Mouse (Mus musculus) thymus, postnatal 14 days (tissue): Measurements from ENCODE around the gene Ciapin1.

ENCODE experiments used
- DNase-seq: peaks from one replicate; pipeline ENCODE4 v3.0.0; 2021

Gene Ciapin1

DNA sequence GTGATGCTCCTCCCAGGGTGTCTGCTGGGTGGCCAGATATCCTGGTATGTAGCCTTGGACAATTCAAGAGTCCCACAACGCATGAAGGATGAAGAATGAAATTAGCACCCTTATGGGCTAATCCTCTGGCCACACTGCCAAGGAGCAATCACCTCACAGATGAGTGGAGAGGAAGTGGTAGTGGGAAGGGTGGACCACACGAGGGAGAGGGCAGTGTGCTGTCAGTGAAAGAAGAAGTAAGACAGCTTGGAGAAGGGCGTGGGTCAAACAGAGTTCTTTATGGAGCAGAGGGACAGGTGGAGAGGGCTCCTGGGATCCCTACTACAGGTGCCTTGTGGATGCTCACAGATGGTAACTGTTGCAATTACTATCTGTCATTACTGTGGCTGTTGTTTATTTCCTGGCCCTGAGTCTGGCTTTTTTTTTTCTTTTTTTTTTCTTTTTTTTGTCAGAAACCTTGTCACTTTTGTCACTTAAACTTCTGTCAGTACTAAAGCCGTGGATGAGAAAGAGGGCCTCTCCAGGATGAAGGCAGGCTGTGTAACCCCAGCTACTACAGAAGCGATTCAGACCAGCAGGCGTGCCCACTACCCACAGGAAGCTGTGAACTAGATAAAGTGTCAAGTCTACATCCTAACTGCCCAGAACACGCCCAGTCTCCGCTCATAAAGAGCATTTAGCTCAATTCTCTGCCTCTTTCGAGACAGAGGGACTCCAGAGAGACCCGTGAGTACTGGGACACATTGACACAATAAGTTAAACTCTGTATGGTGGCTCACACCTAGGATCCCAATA, 33.4 kb downstream of the Ciapin1 start:
- DNase-seq: no peak

DNA sequence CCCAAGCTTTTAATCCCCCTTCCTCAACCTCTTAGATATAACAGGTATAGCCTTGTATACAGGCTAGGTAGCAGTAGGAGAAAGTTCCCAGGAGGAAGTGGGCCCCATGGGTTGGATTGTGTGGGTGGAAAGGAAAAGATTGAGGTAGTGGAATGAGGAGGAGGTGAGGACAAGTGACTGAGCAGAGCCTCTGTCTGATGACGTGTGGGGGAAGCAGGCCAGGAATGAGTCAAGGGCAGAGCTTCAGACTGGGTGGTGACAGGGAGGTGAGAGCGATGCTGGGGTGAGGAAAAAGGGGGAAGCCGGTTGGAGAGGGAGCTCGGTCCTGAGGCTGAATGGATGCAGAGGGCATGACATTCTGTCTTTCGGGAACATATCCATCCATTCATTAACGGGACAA, 34.6 kb downstream of the Ciapin1 start:
- no peak for DNase-seq

DNA sequence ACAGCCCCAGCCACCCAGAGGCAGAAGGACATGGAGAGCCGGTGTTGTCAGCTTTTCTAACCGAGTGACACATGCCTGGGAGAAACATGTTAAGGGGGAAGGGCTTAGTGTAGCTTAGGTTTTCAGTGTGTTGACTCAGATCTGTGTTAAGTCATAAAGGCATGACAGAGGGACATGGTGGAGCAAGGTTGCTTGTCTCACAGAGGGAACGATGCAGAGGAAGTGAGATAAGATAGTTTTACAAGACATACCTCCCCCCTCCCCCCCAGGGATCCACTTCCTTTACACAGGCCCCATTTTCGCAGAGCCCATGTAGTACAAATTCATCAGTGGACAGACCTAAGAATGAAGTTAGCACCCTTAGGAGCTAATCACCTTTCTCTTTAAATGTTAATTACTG, 35.8 kb downstream of the Ciapin1 start:
- no peak for DNase-seq

DNA sequence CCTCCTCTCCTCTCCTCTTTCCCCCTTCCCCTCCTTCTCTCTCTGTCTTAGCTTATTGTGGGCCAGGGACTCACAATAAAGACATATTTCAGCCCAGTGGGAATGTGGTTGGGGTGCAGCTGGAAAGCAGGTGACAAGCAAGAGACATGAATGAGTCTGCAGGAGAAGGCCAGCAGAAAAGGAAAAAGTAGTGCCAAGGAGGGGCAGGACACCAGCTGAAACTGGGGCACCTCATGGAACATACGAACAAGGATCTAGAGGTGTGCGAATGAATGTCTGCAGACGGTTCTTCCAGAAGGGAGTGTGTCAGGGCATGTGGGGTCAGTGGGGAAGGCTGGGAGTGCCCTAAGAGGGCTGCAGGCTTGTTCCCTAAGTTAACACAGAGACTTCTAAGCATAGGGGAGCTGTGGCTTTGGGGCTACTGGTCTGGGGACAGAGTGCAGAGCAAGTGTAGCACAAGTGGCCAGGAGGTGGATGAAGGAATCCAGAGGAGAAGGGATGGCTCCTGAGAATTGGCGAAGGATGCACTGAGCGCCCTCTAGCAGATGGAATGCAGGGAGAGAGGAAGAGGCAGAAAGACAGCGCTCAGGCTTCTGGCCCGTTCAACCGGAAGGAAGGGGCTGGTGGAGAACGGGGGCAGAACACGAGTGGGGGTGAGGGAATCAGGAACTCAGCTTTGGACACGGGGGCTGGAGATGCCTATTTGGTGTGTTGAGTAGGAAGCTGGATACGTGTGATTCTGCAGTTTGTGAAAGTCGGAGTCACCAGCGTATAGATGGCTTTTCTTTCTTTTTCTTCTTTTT, 36.7 kb downstream of the Ciapin1 start:
- no peak for DNase-seq

DNA sequence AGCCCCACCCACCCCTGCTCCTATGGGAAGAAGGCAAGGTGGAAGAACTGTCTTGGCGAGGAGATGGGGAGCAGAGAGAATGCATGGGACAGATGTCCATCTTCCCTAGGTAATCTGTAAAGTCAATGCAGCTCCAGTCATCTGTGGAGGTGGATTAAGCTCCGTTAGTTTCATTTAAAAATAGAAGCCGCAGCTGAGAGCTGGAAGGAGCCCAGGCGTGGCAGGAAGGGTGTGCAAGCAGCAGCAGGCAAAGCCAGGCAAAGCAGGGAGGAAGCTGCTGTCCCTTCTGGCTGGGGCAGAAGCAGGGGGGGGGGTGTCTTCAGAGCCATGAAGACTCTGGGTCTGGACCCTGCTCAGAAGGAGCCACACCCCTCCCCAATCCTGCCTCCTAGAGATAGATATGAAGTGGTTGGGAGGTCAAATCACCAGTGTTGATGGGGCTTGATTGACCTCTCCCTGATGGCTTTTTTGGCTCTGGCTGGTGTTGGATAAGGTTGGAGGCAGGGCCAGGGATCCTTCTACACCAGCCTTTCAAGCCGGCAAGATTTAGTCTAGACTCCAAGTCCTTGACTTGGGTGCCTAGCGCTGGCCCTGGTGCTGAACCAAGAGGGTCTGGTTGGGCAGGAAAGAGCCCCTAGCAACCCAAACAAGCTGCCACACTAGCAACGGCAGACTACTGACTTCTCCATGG, 37.7 kb downstream of the Ciapin1 start:
- peak; percentile 26 for DNase-seq

DNA sequence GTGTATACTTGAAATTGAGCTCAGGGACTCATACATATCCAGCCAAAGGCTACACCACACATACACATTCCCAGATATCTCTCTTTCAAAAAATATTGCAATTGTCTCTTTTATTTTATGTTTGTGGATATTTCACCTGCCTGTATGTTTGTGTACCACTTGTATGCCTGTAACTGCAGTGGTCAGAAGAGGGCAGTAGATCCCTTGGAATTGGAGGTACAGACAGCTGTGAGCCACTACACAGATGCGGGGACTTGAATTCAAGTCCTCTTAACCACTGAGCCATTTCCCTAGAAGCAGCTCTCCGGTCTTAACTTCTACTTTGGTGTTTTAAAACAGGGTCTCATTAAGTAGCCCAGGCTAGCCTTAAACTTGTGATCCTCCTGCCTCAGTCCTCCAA, 43.4 kb downstream of the Ciapin1 start:
- DNase-seq: no peak

DNA sequence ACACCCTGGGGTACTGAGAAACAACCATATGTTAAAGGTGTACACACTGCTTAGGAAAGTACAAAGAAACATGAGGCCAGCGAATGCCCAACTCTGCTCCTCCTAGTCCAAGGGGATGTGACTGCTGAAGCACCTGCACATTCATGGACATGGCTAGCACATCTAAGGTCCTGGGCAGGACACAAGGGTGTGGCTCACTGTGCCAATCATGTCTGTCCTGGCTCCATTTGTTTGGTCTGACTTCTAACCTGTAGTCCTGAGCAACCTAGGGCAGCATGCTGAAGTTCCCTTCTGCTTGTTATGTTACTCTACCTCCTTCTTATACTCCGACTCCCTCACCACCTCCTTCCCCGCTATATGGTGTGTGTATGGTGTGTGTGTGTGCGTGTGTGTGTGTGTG, 43.8 kb downstream of the Ciapin1 start:
- DNase-seq: no peak

DNA sequence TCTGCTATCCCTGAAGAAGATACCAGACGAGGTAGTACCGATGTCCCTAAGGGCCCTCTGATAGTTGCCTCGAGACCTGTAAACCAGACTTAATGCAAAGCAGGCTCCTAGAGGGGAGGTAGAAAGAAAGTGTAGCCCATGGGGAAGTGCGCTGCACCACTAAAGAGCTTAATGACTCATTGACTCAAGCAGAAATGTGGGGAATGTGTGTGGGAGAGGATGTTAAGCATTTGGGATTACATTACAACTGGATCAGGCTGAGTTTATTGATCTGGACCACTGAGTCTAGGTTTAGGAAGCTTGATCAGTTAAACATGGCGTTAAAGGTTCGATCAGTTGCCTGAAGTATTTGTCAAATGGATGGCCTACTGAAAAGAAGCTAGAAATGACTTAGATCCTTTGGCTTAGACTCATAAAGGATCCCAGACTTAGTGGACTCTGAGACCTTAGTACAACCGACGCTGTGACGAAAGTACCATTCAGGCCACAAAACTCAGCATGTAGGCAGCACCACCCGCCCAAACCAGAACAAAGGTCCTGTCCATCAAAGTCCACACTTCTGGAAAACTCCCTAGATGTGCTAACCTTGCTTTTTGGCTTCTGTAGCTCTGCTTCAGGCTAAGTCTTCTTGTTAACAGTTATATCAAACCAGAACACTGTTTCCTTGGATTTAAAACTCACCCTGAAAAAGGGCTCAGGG, 48.8 kb downstream of the Ciapin1 start:
- DNase-seq: no peak

DNA sequence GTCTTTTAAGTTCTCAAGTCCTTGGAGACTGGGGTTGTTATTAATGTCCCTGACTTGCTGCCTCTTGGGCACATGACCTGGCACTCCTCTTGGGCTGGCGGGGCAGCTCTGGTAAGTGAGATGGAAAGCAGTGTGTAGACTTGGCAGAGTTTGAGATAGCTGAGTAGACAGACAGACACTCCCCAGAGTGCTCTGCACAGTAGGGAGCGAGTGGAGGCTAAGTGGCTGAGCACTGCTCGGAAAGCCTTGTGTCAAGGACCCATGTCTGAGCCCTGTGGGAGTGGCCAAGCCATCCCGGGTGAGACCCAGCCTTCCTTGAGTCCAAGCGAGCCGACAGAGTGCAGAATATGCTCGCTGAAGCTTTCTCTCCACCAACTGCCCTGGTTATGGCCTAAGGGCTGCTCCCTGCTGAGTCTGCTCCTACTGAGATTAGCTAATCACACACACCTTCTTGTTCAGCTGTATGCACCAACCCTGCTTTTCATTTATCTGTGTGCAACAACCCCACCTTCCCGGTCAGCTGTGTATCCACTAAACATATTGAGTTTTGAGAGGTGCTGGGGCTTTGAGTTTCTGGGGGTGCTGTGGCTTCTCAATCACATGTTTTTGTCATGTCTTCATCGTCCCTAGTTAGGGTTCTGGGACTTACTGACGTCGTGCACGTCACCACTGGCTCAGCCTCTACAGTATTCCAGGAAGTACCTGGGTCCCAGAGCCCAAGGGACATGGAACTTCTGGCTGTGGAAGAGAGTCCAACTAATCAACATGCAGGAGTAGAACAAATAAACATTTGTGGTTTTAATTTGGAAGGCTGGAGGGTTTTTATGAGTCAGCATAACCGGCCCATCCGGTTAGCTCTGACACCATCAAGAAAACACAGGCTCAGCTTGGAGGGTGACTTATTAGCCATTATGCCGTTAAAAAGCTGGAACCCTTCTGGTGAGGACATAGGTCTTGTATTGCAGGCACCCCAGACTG, 50.3 kb downstream of the Ciapin1 start:
- DNase-seq: no peak

DNA sequence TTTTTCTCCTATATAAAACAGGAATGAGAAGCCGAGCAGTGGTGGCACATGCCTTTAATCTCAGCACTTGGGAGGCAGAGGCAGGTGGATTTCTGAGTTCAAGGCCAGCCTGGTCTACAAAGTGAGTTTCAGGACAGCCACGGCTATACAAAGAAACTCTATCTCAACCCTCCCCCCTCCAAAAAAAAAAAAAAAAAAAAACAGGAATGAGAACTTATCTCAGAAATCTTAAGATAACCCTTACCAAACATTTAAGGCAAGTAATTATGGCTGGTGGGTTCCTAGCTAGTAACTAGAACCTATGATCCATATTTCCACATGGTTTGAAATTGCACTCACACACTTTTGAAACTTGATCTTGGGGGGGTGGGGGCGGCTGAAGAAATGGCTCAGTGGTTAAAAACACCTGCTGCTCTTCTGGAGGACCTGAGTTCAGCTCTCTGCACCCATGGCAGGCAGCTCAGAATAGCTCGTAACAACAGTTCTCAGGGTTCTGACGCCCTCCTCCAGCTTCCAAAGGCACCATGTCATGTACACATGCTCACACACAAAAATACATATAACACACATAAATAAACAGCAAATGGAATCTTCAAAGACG, 52.1 kb downstream of the Ciapin1 start:
- DNase-seq: no peak

DNA sequence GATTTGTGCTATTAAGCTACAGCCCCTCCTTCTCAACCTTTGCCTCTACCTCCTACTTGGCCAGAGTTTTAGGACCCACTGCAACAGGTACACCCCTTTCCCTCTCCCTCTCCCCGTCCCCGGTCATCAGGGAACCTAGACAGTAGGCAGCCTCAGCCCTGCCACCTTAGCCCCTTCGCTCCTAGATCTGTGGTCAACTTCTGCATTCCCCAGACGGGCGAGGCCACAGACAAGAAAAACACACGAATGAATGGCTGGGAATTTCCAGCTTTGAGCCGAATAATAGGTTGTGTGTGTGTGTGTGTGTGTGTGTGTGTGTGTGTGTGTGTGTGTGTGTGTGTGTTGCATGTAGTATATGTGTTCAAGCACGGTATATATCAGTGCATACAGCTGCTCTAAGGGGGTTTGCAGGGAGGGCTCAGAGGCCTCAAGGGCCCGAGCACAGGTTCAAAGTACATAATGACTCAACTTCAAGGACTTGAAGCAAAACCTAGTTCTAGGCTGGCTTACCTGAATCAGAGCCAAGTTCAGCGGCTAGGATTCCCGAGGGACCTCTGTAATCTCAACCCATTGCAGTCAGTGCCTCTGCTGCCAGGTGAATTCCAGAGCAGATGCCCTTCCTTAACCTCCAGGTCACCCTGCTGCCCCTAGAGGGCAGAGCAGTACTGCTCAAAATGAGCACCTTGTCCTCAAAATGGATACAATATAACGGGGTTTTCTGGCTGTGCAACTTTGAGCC, 52.7 kb downstream of the Ciapin1 start:
- DNase-seq: peak; percentile 53

DNA sequence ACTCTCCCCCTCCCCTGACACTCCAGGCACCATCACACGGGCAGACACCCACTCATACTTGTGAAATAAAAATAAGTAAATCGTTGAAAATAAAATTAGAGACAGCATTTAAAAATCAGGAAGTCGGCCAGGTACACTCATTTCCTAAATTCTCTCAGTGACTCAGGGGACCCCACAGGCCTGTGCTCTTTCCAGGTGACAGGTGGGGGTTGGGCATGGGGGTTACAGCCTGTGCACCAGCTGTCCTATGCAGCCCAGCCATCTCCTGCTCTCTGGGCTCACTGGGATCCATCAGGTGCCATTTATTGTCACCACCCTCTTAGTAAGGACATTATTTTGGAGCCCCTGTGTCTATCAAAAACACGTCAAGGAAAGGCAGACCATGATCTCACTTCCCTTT, 54.3 kb downstream of the Ciapin1 start:
- no peak for DNase-seq

DNA sequence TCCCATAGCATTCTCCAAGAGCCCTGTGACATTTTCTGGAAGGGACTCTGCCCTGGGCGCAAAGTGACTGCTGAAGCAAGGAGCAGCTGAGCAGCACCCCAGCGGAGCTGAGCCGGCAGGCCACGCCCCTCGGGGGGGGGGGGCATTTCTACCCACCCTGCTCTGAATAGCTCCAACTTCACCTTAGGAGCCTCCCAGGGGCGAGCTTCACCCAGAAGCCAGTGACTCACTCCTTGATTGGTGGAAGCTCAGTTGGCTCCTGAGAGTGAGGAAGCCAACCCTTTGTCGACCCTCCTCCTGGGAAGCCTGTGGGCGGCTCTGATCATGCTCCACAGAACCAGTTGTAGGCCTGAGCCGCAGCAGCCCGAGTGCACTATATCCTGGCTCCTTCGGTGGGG, 56.3 kb downstream of the Ciapin1 start:
- no peak for DNase-seq

DNA sequence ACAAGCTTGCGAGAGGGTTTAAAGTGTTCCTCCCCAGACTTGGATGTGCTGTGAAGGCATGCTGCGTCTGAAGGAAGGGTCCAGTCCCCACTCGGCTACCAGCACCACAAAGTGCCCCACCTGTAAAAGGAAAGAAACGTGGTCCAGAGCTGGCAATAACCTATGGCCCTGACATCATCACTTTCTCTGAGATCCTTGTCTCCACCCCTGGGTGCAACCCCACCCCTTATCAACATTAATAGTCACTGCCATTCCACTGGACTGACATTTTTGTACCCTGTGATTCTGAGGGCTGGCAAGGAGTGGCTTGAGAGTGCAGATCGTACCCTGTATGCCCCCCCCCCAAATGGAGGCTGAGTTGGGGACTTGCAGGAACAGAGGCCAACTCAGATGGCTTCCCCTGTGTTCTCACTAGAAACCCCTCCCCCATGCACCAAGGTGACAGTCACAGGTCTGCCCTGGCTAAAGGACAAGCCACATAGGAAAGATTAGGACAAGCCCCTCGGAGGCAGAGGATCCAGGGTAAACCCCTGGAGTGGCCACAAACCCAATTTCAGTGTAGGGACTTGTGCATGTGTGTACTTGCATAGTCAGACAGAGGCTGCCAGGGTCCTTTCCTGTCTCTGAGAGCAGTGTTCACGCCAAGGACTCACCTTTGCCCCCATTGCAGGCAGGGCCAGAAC, 56.9 kb downstream of the Ciapin1 start:
- no peak for DNase-seq

DNA sequence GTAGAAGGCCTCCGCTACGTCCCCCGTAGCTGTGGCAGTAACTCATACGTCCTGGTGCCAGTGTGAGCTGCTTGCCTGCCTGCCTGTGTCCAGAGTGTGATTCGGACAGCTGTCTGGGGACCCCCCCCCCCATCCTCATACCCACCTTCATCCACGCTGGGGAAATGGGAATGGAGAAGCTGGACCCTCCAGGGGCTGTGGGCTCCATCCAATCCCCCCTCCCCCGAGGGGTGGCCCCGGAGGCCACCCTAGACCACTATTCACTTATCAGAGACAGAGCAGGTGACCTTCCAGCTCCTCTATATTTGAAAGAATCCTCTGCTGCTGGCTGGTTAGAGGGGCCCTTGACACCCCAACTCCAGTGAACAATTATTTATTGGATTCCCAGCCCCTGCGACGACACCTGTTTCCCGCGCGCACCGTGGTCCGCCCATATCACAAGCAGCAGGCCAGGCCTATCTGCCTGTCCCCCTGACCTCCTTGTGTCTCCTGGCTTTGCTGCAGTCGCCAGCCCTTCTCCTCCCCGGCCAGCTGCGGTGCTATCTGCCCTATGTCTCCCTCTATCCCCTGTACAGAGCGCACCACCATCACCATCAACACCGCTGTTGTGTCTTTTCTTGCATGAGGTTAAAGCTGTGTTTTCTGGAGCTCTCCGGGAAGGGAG, 57.5 kb downstream of the Ciapin1 start:
- no peak for DNase-seq

DNA sequence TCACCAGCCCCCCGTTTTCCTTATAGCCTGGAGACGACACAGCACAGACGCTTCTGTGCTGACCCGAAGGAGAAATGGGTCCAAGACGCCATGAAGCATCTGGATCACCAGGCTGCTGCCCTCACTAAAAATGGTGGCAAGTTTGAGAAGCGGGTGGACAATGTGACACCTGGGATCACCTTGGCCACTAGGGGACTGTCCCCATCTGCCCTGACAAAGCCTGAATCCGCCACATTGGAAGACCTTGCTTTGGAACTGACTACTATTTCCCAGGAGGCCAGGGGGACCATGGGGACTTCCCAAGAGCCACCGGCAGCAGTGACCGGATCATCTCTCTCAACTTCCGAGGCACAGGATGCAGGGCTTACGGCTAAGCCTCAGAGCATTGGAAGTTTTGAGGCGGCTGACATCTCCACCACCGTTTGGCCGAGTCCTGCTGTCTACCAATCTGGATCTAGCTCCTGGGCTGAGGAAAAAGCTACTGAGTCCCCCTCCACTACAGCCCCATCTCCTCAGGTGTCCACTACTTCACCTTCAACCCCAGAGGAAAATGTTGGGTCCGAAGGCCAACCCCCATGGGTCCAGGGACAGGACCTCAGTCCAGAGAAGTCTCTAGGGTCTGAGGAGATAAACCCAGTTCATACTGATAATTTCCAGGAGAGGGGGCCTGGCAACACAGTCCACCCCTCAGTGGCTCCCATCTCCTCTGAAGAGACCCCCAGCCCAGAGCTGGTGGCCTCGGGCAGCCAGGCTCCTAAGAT, 58.4 kb downstream of the Ciapin1 start:
- DNase-seq: no peak

DNA sequence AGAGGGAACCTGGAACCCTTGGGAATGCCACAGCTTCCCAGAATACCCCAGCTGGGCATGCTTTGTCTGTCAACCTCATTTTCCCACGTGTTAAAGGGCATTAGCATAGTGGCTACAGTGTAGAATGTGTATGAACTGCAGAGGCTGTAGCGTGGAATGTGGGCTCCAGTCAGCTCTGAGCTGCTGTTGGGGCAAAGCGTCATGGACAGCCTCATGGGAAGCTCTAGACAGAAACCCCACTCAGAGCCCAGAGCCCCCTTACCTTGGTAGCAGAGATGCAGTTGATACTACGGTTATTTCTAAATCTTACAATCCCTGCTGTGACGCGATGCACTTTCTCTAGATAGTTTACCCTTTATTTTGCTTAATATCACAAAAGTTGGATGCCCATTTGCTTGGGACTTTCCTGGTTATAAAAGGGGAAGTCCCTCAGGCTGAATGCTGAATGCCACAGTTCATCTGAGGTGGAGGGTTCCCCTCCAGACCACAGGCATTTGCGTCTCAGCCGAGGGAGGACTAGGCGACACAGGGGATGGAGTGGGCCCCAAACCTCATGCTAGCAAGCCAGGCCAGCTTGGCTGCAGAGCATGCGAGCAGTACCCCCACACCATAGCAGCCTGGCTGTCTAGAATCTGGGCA, 59.1 kb downstream of the Ciapin1 start:
- DNase-seq: no peak

DNA sequence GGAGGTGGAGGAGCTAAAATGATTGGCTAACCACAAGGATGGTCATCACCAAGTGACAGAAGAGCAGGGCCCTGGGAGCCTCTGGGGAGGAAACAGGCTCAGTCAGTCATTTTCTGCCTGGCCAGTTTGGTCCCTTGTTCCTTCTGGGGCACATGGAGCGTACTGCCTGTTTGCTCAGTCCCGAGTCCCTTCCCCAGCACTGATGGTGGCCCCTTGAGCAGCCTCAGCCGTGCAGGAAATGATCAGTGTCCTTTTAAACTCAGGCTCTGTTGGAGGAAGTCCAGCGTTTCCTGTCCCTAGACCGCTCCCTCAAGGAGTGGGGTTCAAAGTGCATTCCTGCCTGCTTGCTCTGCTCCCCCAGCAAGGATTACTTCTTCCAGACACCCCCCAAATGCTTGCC, 59.7 kb downstream of the Ciapin1 start:
- DNase-seq: no peak
